Mouse (Mus musculus): ENCODE measurements around the gene Rnf214. TPM values are rescaled to one million over a fixed set of nuclear protein-coding genes. Genes with fewer than 3 reads are reported as not detected.
A peak's percentile ranks its signal among the peaks of the same experiment; 100 is the strongest.

Rnf214 gene
- total and polyA plus RNA-seq, 2 experiments from 2014 or later, result 32.4 to 42.9 TPM

DNA sequence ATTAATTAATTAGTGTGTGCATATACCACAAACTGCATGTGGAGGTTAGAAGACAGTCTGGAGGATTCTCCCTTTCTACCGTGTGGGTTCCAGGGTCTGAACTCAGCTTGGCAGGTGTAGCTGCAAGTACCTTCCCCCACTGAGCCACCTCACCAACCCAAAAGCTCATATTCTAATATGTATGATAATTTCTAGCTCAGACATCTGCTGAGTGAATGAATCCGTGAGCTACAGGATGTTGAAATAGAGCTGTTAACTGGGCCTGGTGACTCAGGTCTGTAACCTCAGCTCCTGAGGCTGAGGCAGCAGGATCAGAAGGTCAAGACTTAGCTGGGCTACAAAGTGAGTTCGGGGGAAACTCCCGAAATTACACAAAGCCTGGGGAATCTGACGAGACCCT lies 63.7 kb downstream of the Rnf214 start:
- TF ChIP-seq EP300 (IDR thresholded peaks at IDR 0.05; ENCODE audit: low read depth), result no peak
- TF ChIP-seq CTCF (IDR thresholded peaks at IDR 0.05; ENCODE audit: low read depth), result no peak
- Histone ChIP-seq H3K4me1 (ENCODE audit: control insufficient read depth, insufficient read depth) (peaks cover 27% of the 10 kb centered on the region), H3K4me3 (ENCODE audit: low read depth, low read length) (no peak overlapping the region), H3K36me3 (replicated peaks; ENCODE audit: control insufficient read depth, insufficient read depth, low read length) (no peaks in the 10 kb centered on the region), H3K9me3 (replicated peaks; ENCODE audit: control insufficient read depth, low read length) (no peaks in the 10 kb centered on the region), H3K9ac (replicated peaks; ENCODE audit: low read depth, low read length) (no peak overlapping the region), H3K27me3 (ENCODE audit: control insufficient read depth, insufficient read depth, low read length) (no peaks in the 10 kb centered on the region), H3K27ac (ENCODE audit: low read depth) (no peak overlapping the region), H3K4me2 (ENCODE audit: low read depth, low read length) (no peak overlapping the region)
- DNase-seq (ENCODE audit: low spot score) (no peak), ATAC-seq (ENCODE audit: insufficient read depth, low read depth) (no peak)
- 86% methylated on average over 5 of the region's 5 CpGs for WGBS

DNA sequence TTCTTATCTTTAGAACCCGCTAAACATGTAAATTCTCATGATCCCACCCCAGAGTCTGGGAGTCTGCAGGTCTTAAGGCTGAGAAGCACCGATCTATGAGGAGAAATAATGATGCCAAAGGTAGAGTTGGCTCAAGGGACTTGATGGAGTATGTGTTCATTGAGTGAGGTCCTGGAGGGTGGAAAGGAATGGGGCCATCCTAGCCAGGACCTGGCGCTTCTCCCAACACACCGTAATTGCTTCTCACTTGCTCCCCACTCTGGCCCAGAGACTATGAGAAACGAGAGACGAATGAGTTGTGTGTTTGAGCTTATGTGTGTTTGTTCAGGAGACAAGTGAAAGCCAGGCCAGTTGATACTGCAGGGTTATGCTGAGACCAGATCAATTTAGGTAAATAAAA lies 65.3 kb downstream of the Rnf214 start:
- no peak overlapping the region for H3K9ac ChIP-seq (replicated peaks; ENCODE audit: low read depth, low read length)
- no peak for TF ChIP-seq EP300 (IDR thresholded peaks at IDR 0.05; ENCODE audit: low read depth)
- TF ChIP-seq CTCF (IDR thresholded peaks at IDR 0.05; ENCODE audit: low read depth), result no peak
- H3K4me2 ChIP-seq (ENCODE audit: low read depth, low read length), result peak overlapping the region; percentile 96
- 77% methylated on average over 6 of the region's 6 CpGs for WGBS
- H3K36me3 ChIP-seq (replicated peaks; ENCODE audit: control insufficient read depth, insufficient read depth, low read length), result no peaks in the 10 kb centered on the region
- no peaks in the 10 kb centered on the region for H3K9me3 ChIP-seq (replicated peaks; ENCODE audit: control insufficient read depth, low read length)
- 0 out of 2 replicates have a peak overlapping the region, but pooled peaks have one; percentile 88 for H3K4me3 ChIP-seq (ENCODE audit: low read depth, low read length)
- no peak for DNase-seq (ENCODE audit: low spot score)
- peaks cover 27% of the 10 kb centered on the region for H3K4me1 ChIP-seq (ENCODE audit: control insufficient read depth, insufficient read depth)
- H3K27ac ChIP-seq (ENCODE audit: low read depth), result no peak overlapping the region
- no peaks in the 10 kb centered on the region for H3K27me3 ChIP-seq (ENCODE audit: control insufficient read depth, insufficient read depth, low read length)
- ATAC-seq (ENCODE audit: insufficient read depth, low read depth), result no peak

DNA sequence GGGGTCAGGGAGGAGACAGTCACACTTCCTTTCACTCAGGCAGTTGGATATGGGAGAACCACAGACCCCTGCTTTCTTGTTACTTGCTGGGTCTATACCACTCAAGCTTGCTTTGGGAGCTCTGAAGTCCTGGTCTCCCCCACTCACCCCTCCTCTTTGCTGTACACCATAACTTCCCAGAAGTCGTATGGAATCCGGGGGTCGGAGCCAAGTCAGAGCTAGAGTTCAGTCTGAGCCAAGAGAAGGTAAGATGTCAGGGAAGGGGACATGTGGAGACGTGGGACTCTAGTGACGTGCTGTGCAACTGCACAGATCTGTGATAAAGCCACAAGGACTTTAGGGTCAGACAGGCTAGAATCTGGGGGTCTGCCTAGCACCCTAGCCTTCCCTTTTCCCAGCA lies 66.4 kb downstream of the Rnf214 start:
- H3K36me3 ChIP-seq (replicated peaks; ENCODE audit: control insufficient read depth, insufficient read depth, low read length), result no peaks in the 10 kb centered on the region
- no peaks in the 10 kb centered on the region for H3K27me3 ChIP-seq (ENCODE audit: control insufficient read depth, insufficient read depth, low read length)
- ATAC-seq (ENCODE audit: insufficient read depth, low read depth) (0 out of 2 replicates have a peak, but pooled peaks have one; percentile 13), DNase-seq (ENCODE audit: low spot score) (peak; percentile 66)
- peak overlapping the region; percentile 88 for H3K4me3 ChIP-seq (ENCODE audit: low read depth, low read length)
- H3K9ac ChIP-seq (replicated peaks; ENCODE audit: low read depth, low read length), result peak overlapping the region; percentile 88
- H3K4me1 ChIP-seq (ENCODE audit: control insufficient read depth, insufficient read depth), result peaks cover 27% of the 10 kb centered on the region
- no peak for TF ChIP-seq CTCF (IDR thresholded peaks at IDR 0.05; ENCODE audit: low read depth)
- no peak for TF ChIP-seq EP300 (IDR thresholded peaks at IDR 0.05; ENCODE audit: low read depth)
- WGBS, result 17% methylated on average over 5 of the region's 5 CpGs
- H3K4me2 ChIP-seq (ENCODE audit: low read depth, low read length), result peak overlapping the region; percentile 96
- no peaks in the 10 kb centered on the region for H3K9me3 ChIP-seq (replicated peaks; ENCODE audit: control insufficient read depth, low read length)
- H3K27ac ChIP-seq (ENCODE audit: low read depth), result peak overlapping the region; percentile 74

DNA sequence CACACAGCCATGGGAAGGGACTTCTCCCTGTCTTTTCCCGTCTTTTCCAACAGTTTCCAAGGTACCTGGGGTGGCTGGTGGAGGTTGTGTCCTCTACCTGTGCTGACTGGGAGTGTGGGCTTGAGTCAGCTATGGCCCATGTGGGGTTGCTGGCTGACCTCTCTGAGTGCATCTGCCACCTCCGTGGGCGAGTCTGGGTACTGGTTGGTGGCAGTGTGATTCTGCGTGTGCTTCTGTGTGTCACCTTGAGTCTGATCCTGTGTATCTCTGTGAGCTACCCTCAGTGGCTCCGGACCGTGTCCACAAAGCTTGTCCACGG lies 66.8 kb downstream of the Rnf214 start:
- DNase-seq (ENCODE audit: low spot score), result no peak
- H3K4me3 ChIP-seq (ENCODE audit: low read depth, low read length), result peak overlapping the region; percentile 88
- no peaks in the 10 kb centered on the region for H3K36me3 ChIP-seq (replicated peaks; ENCODE audit: control insufficient read depth, insufficient read depth, low read length)
- H3K4me1 ChIP-seq (ENCODE audit: control insufficient read depth, insufficient read depth), result peaks cover 27% of the 10 kb centered on the region
- H3K4me2 ChIP-seq (ENCODE audit: low read depth, low read length), result peak overlapping the region; percentile 96
- ATAC-seq (ENCODE audit: insufficient read depth, low read depth), result 0 out of 2 replicates have a peak, but pooled peaks have one; percentile 7
- TF ChIP-seq CTCF (IDR thresholded peaks at IDR 0.05; ENCODE audit: low read depth), result no peak
- no peak for TF ChIP-seq EP300 (IDR thresholded peaks at IDR 0.05; ENCODE audit: low read depth)
- peak overlapping the region; percentile 74 for H3K27ac ChIP-seq (ENCODE audit: low read depth)
- no peaks in the 10 kb centered on the region for H3K9me3 ChIP-seq (replicated peaks; ENCODE audit: control insufficient read depth, low read length)
- WGBS, result 31% methylated on average over 7 of the region's 7 CpGs
- H3K9ac ChIP-seq (replicated peaks; ENCODE audit: low read depth, low read length), result peak overlapping the region; percentile 88
- no peaks in the 10 kb centered on the region for H3K27me3 ChIP-seq (ENCODE audit: control insufficient read depth, insufficient read depth, low read length)

DNA sequence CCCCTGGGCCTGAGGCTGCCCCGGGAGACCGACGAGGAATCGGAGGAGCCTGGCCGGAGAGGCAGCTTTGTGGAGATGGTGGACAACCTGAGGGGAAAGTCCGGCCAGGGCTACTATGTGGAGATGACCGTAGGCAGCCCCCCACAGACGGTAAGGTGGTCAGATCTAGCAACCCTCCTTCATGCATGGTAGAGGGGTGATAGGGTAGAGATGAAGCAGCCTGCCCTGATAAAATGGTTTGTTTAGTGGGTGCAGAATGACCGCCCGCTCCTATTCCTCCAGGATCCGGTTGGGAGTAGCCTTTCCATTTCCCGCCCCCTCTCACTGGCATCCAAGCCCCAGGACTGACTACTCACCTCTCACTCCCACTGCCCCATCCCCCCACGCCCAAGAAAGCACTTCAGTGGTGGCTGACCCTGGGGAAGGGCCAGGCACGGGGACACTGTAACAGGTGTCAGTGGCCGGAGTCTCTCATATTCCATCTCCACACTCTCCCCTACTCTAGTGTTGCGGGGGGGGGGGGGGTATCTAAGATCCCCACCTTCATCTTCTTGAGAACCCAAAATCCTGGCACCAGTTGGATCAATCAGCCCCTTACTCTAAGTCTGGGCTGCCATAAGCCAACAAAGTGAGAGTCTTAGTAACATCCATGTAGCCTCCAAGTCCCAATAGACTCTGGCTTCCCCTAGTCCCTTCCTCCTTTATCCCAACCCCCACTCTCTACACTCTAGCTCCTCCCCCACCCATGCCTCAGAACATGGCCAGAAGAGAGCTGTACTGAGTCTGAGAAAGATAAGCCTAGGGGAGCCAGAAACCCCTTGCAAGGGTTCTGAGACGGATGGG lies 67.4 kb downstream of the Rnf214 start:
- WGBS, result 6% methylated on average over 17 of the region's 17 CpGs
- Histone ChIP-seq H3K27me3 (ENCODE audit: control insufficient read depth, insufficient read depth, low read length) (no peaks in the 10 kb centered on the region), H3K9ac (replicated peaks; ENCODE audit: low read depth, low read length) (peak overlapping the region; percentile 88), H3K27ac (ENCODE audit: low read depth) (peak overlapping the region; percentile 74), H3K36me3 (replicated peaks; ENCODE audit: control insufficient read depth, insufficient read depth, low read length) (no peaks in the 10 kb centered on the region), H3K4me3 (ENCODE audit: low read depth, low read length) (peak overlapping the region; percentile 88), H3K4me1 (ENCODE audit: control insufficient read depth, insufficient read depth) (peaks cover 27% of the 10 kb centered on the region), H3K4me2 (ENCODE audit: low read depth, low read length) (peak overlapping the region; percentile 96), H3K9me3 (replicated peaks; ENCODE audit: control insufficient read depth, low read length) (no peaks in the 10 kb centered on the region)
- ATAC-seq (ENCODE audit: insufficient read depth, low read depth), result peak; percentile 50
- DNase-seq (ENCODE audit: low spot score), result peak; percentile 31
- TF ChIP-seq CTCF (IDR thresholded peaks at IDR 0.05; ENCODE audit: low read depth) (no peak), EP300 (IDR thresholded peaks at IDR 0.05; ENCODE audit: low read depth) (no peak)

Measured in heart, postnatal 0 days (tissue).